22 mouse cellular contexts compared by ENCODE assay signal in genomic region chr12:100340901-100341460, GRCm38 (mm10).
DNase-seq lines count a peak whose midpoint lies in the region; ATAC-seq and TF ChIP-seq lines count a peak whose summit lies in the region.
"Had no signal": no experiment of that assay in that cellular context is flagged by ENCODE, and none has a peak within 500 bp of the region (broad histone marks: within the 10 kb centered on the region; RNA-seq: fewer than 3 reads in every experiment).

No protein-coding gene starts in this region.

- WGBS in forebrain, embryonic 12.5 days = 77% methylated on average over 7 of the region's 7 CpGs
- 79% methylated on average over 7 of the region's 7 CpGs for WGBS in forebrain, embryonic 16.5 days

- H3K27ac ChIP-seq in forebrain, embryonic 12.5 days = 0 out of 2 replicates have a peak overlapping the region, but pooled peaks have one; percentile 13
- no peak overlapping the region for H3K27ac ChIP-seq in forebrain, embryonic 16.5 days (ENCODE audit: low read length)
- peak overlapping the region; percentile 73 for H3K27ac ChIP-seq in left cerebral cortex, adult 2 months
- H3K27ac ChIP-seq: embryonic facial prominence, embryonic 13.5 days; heart, embryonic 10.5 days had no signal

- intact Hi-C loops in left cerebral cortex, adult 2 months (cut with DNase I) = no loop called here
- intact Hi-C loops in left cerebral cortex, postnatal 4 days (cut with DNase I) = no loop called here

- no peaks in the 10 kb centered on the region for H3K27me3 ChIP-seq in forebrain, embryonic 12.5 days
- no peaks in the 10 kb centered on the region for H3K27me3 ChIP-seq in forebrain, embryonic 16.5 days (replicated peaks; ENCODE audit: control insufficient read depth, insufficient read depth, low read length)
- H3K27me3 ChIP-seq: CH12.LX; embryonic facial prominence, embryonic 13.5 days had no signal

- H3K9me3 ChIP-seq in forebrain, embryonic 12.5 days = no peaks in the 10 kb centered on the region
- H3K9me3 ChIP-seq in forebrain, embryonic 16.5 days (ENCODE audit: control insufficient read depth, low read length) = no peaks in the 10 kb centered on the region
- H3K9me3 ChIP-seq: embryonic facial prominence, embryonic 13.5 days; heart, embryonic 10.5 days had no signal

- H3K4me3 ChIP-seq in forebrain, embryonic 12.5 days (replicated peaks) = no peak overlapping the region
- H3K4me3 ChIP-seq in forebrain, embryonic 16.5 days (replicated peaks; ENCODE audit: low read length) = no peak overlapping the region
- H3K4me3 ChIP-seq in left cerebral cortex, adult 2 months = no peak overlapping the region
- H3K4me3 ChIP-seq: embryonic facial prominence, embryonic 13.5 days; heart, embryonic 10.5 days had no signal

- H3K4me1 ChIP-seq in forebrain, embryonic 12.5 days = peaks cover 34% of the 10 kb centered on the region
- peaks cover 20% of the 10 kb centered on the region for H3K4me1 ChIP-seq in forebrain, embryonic 16.5 days (replicated peaks; ENCODE audit: control insufficient read depth, insufficient read depth, low read length)

- no peak for DNase-seq in left cerebral cortex, adult 2 months (ENCODE audit: extremely low spot score in 1 of 2, low spot score in 2 of 2)
- no peak for DNase-seq in left cerebral cortex, postnatal 4 days
- DNase-seq in 416B (ENCODE audit: low read depth) (peak; percentile 51), R1 (ENCODE audit: low read depth, low spot score) (peak; percentile 91)
- DNase-seq in urinary bladder, postnatal 25 days (ENCODE audit: low spot score) = no peak
- DNase-seq: adrenal gland, postnatal 14 days; cerebellum, adult 11-12 months; cerebellum, adult 9-10 months; cerebellum, postnatal 36 days; gastrocnemius, postnatal 10 days; heart, adult 18-20 months; heart, postnatal 10 days; heart, postnatal 4 days had no signal

- no peak for ATAC-seq in forebrain, embryonic 12.5 days (ENCODE audit: low FRiP score)
- no peak for ATAC-seq in forebrain, embryonic 16.5 days
- ATAC-seq: activated CD4-positive, CD25-positive, alpha-beta regulatory T cell, adult 4 months; forebrain, embryonic 14.5 days; hindbrain, embryonic 16.5 days; inflammation-experienced regulatory T-cells, adult 6 months had no signal

- peaks cover 9% of the 10 kb centered on the region; the same call in 1 of the 2 replicates for H3K36me3 ChIP-seq in forebrain, embryonic 12.5 days (replicated peaks)
- H3K36me3 ChIP-seq in forebrain, embryonic 16.5 days (ENCODE audit: control insufficient read depth, insufficient read depth) = no peaks in the 10 kb centered on the region

- no peak for TF ChIP-seq CTCF in left cerebral cortex, adult 2 months (IDR thresholded peaks at IDR 0.05)

- H3K9ac ChIP-seq in forebrain, embryonic 12.5 days = no peak overlapping the region
- H3K9ac ChIP-seq in forebrain, embryonic 16.5 days (replicated peaks; ENCODE audit: low read depth, low read length) = no peak overlapping the region
- H3K9ac ChIP-seq: embryonic facial prominence, embryonic 13.5 days had no signal

- no peak overlapping the region for H3K4me2 ChIP-seq in forebrain, embryonic 12.5 days
- H3K4me2 ChIP-seq in forebrain, embryonic 16.5 days (ENCODE audit: low read length) = no peak overlapping the region
- H3K4me2 ChIP-seq: embryonic facial prominence, embryonic 13.5 days had no signal

Comparison
In these comparisons a context has a peak if more than half of its experiments do, and no peak if none do; other contexts are left out.
1. DNase-seq: peak in 416B (single experiment) and R1 (single experiment); none in left cerebral cortex, adult 2 months (0 of 2), left cerebral cortex, postnatal 4 days (single experiment) and urinary bladder, postnatal 25 days (single experiment).